Mouse (Mus musculus): Measurements from ENCODE around the gene Ttc6.

DNA sequence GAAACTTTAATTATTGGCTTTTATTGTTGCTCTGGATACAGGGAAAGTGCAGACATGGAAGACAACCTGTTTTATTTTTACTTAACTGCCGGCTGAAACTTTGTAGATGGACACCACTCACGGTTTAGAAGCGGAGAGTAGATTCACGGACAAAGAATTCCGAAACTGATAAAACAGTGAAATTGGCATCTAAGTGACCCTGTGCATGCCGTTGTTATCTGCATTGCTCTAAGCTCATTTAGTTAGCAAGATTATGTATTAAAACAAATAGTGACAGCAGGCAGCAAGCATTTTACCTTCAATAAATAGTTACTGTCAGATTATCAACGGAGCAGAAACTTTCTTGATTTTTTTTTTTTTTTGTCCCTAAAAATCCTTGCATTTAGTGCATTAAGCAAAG, 59.4 kb downstream of the Ttc6 start:
- no peak for TF ChIP-seq MAFK (IDR thresholded peaks at IDR 0.05; ENCODE audit: insufficient read depth, low read depth, low read length)
- no peak for TF ChIP-seq ZNF384 (IDR thresholded peaks at IDR 0.05; ENCODE audit: low read depth, low read length)
- TF ChIP-seq HCFC1 (IDR thresholded peaks at IDR 0.05; ENCODE audit: borderline replicate concordance, insufficient read depth, low read length): no peak
- TF ChIP-seq CHD2 (IDR thresholded peaks at IDR 0.05; ENCODE audit: low read depth, low read length): no peak
